Mouse (Mus musculus) heart, postnatal 36 days (tissue): ENCODE measurements around the gene Eif4g3. TPM values are rescaled to one million over a fixed set of nuclear protein-coding genes. Genes with fewer than 3 reads are reported as not detected.

ENCODE experiments used
- DNase-seq, 2 experiments: peaks; one replicate each; pipeline ENCODE4 v3.0.0; 2021 to 2022
- intact Hi-C: fragments of 180-260 bp; cut with DNase I; formaldehyde crosslinking; loops from one replicate; pipeline ENCODE4 v1.15.1; 2025
- total RNA-seq, 2 experiments: library from RNA; stranded (reverse); gene quantifications; 2 replicates each; pipeline ENCODE4 v1.2.3; 2021

Eif4g3 gene
- total RNA-seq, 2 experiments from 2014 or later: 45.5 to 47.2 TPM

DNA sequence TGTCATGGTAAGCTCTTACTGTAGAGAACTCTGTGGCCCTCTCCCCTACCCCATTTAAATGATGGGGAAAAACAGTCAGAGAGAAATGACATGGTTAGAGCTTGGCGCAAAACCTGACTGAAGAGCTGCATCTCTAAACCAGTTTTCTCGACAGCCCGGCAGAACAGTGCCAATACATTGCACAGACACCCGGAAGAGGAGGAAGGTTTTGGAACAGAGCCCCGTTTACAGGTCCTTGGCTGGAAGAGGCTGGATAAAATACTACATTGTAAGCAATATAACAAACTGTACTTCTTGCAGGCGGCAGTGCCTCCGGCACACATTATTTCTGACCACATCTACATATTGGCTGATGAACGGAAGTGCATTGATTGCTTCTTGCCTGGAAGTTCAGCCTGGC lies 91.3 kb downstream of the Eif4g3 start:
- intact Hi-C loops: no loop called here
- DNase-seq: no peak

DNA sequence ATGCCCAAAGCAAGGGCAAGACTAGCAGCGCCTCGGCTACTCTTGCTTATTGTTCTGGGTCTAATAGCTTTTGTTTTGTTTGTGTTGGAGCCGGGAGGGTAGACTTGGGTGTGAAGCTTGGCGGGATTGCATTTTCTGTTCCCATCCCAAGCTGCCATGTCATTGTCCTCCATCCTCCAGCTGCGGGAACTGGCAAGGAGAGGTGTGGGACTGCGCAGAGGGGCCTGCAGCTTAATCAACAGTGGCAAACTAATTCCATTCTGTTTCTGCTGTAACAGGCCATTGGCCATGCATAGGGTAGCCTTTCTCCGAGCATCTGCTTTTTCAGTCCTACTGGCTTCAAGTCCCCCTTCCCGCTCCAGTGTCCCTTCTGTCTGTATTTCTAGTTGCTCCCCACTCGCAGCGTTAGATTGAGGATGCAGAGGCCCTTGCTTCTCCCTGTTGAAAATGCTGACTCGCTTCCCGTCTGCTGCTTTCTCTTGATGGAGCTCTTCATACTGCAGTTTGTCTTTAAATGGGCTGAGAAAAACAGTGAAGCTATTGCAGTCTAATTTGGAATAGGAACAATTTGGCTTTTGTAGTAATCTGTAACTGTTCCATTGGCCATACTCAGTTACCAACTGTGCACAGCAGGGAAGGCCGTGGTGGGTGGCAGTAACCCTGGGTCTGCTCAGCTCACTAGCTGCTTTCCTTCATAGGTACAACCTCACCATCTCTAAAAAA lies 92.2 kb downstream of the Eif4g3 start:
- DNase-seq: no peak
- intact Hi-C loops: no loop called here

DNA sequence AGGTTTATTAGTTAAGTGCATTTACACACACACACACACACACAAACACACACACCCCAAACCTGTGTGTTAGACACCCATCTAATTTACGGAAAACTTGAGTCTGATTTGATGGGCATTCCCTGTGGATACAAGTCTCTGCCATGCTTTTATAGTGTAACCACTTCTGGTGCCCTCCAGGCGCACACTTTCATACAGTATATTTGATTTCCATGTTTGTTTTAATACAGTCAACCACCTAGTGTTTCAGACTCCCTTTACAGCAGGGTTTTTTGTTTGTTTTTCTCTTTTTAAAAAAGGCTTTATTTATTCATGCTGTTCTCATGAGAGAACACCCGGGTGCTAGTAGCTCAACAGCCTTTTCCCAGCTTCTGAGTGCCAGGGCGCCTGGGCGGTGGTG lies 94.1 kb downstream of the Eif4g3 start:
- DNase-seq: no peak
- intact Hi-C loops: no loop called here

DNA sequence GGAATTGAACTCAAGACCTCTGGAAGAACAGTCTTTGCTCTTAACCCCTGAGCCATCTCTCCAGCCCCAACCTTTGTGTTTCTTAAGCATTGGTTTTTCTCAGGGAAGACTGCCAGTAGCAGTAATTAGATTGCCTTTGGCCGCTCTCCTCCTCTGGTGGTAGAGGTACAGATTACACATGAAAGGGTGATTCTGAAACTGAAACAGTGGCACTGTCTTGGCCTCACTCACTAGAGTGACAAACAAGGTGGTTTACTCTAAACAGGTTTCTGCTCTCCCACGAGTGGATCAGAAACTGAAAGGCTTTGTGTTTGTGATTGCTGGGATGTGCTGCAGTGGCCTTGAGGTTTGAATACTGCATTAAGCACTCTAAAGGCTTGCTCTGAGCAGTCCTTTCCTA lies 96.7 kb downstream of the Eif4g3 start:
- DNase-seq: no peak
- intact Hi-C loops: no loop called here

DNA sequence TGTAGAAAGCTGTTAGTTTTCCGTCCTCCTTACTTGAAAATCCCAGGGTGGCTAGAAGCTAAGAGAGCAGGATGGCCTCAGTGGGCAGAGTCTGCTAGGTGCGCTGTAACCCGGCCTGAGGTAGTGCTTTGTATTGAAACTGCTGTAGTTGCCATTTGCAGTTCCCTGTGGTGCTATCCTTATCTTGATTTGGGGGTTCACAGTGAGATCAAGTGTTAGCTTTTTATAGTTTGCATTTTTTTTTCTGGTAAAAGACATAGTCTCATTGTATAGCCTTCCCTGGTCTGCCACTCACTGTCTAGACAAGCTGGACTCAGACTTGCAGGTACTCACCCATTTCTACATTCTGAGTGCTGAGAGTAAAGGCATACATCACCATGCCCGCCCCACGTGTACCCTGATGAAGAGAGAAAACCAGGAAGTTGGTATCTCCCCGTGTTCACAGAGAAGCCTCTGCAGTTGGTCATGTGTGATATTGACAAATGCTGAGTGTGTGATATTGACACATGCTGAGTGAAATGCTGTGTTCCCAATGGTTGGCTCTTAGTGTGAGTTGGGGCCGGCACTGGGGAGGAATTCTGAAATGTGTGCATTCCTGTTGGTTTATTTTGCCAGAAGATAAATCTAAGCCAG lies 98.9 kb downstream of the Eif4g3 start:
- DNase-seq: no peak
- intact Hi-C loops: no loop called here

DNA sequence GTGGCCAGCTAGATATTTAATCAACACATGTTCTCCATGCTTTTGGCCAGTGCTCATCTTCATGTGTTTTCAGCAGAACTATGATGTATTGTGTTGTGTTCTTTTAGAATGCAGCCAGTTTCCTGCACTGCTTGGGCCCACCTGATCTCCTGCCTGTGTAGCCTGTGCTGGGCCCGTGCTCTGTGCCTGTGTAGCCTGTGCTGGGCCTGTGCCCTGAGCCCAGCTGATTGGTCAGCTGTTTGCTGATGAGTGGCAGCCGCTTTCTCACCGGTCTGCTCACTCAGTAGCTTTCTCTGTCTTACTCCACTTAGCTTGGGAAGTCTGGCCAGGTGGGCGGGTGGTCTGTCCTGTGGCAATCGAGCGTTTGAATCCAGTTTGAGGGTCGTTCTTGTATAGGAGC lies 107.6 kb downstream of the Eif4g3 start:
- no peak for DNase-seq
- intact Hi-C loops: loop anchor here (10.0 kb wide), 3 partner anchors 106 to 256 kb away; partner anchors contain the start of gene Eif4g3

DNA sequence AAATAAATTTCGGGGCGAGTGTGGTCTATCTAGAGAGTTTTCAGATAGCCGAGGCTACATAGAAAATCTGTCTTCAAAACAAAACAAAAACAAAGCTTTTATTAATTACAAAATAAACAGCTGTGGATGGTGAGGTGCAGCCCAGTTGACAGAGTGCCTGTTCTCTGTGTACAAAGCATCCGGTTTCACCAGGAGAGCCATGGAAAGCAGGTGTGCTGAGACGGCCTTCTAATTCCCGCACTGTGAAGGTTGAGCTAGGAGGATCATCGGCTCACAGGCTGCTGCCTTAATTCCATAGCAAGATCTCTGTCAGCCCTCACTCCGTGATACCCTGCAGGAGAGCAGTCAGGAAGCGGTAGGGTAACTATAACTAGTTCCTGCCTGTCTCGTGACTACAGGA lies 109.0 kb downstream of the Eif4g3 start:
- DNase-seq: no peak
- intact Hi-C loops: loop anchor here (10.0 kb wide), 3 partner anchors 107 to 257 kb away; partner anchors contain the start of gene Eif4g3

DNA sequence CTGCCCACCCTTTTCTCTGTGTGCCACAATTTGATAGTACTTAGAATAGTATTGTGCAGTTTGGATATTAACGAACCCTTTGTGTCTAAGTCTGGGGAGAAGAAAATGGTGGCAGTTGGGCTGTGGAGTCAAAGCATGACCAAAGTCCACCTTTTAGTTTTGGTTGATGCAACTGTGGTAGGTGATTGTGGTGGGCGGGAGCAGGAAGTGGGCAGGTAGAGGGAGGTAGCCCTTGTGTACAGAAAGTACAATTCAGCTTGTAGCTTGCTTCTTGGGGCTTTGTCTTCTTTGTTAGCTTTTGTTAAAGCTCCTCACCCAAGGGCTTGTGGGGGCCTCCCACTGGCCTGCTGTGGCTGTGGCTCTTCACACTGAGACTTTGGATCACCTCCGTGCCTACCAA lies 109.6 kb downstream of the Eif4g3 start:
- intact Hi-C loops: loop anchor here (10.0 kb wide), 3 partner anchors 108 to 258 kb away; partner anchors contain the start of gene Eif4g3
- DNase-seq: no peak

DNA sequence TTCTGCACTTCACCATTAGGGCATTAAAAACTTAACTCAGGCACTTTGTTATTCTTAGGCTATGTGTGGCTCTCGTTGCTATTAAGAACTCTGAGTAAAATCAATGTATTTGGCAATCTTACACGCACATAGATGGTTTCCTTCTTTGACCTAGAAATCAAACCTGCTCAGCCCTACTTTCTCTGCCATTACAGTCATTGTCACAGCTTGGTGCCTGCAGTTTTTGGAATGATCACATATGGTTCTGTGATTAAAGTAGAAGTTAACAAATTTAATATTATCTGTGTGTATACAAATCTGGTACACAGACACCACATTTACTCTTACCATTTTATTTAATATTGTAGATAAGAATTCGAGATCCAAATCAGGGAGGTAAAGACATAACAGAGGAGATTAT lies 112.1 kb downstream of the Eif4g3 start:
- DNase-seq: no peak
- intact Hi-C loops: loop anchor here (10.0 kb wide), 3 partner anchors 110 to 260 kb away; partner anchors contain the start of gene Eif4g3

DNA sequence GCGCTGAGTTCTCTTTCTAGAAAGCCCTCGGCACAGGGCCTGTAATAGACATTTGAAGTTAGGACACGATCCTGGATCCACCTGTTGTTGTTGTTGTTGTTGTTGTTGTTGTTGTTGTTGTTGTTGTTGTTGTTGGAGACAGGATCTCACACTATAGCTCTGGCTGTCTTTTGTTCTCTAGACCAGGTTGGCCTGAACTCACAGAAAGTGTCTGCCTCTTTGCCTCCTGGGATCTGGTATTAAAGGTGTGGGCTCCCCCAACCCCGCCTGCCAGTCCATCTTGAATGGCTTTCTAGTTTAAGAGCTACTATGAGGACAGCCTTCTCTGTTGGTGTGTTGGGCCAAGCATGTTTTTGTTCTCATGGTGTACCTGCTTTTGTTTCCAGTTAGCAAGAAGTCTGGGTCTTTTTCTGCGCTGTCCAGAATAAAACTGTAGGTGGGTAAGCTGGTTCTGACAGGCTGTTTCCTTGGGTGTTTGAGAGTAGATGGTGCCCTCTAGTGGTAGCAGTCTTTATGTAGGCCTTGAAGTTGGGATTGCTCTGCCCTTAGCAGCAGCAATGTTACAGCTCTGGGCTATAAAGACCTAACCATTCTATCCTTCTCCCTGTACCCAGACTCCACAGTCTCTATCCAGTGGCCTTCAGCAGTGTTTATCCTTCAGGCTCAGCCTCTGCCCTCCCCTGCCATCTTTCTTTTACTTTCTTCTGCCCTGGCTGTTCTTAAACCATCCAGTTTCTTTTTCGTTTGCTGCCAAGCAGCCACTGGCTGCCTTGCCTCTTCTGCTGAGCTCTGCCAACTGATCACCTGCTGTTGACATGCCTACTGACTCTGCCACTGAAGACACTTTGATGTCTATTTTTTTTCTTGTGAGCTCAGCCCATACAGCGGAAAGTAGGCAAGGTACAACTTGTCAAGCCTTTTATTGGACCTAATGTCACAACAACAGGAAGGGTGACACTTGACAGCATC lies 114.9 kb downstream of the Eif4g3 start:
- intact Hi-C loops: loop anchor here (10.0 kb wide), 3 partner anchors 113 to 263 kb away; partner anchors contain the start of gene Eif4g3
- DNase-seq: peak; percentile 41 to 63

DNA sequence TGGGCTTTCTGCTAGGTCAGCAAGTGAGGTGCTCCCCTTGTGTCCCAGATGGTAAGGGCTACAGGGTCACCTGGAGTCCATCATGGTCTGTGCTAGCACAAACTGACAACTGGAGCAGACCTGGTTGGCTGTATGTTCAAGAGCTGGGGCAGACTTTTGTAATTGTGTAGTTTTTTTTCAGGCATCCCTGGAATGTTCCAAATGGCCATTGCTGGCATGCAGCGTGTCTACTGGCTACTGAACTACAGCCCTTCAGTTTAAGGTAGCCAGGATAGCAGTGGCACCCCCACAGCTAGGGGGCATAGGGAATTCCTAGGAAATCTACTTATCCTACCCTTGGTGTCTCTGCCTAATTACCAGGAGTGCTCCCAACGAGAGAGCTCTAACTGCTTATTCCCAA lies 115.7 kb downstream of the Eif4g3 start:
- DNase-seq: no peak
- intact Hi-C loops: loop anchor here (10.0 kb wide), 3 partner anchors 114 to 264 kb away; partner anchors contain the start of gene Eif4g3

DNA sequence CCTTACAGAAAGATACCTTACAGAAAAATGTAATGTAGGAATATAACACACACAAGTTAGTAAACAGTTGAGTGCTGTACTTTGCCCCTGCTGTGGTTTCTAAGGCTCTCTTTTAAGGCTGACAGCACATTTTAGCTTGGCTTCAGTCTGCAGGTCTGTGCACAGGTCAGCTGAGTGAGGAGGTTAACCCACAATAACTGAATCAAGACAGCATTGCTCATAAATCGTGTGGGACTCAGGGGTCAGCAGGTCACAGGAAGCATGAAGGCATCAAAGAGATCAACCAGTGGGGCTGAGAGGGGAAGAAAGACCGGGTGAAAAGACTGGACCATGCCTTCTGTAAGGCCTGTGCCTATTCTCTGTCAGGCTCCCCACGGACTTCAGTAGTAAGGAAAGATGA lies 116.5 kb downstream of the Eif4g3 start:
- intact Hi-C loops: loop anchor here (10.0 kb wide), 3 partner anchors 115 to 265 kb away; partner anchors contain the start of gene Eif4g3
- DNase-seq: no peak

DNA sequence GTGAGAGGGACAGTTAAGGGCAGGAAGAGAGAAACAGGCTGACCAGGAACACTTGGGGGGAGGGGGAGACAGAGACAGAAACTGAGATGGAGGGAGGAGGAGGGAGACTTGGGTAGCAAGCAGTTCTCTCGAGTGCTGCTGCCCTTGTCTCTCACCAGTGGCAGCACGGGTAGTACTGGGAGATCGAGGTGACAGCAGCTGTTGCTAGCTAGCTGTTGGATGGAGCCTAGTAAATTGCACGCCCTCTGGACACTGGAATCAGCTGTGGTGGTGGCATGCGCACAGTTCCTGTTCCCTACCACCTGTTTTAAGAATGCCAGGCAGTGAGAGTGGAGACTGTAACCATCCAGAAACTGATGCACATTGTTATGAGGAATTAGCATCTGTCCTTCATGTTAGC lies 119.0 kb downstream of the Eif4g3 start:
- intact Hi-C loops: loop anchor here (10.0 kb wide), 1 partner anchor 313 kb away; no protein-coding TSS in a partner anchor
- DNase-seq: no peak

DNA sequence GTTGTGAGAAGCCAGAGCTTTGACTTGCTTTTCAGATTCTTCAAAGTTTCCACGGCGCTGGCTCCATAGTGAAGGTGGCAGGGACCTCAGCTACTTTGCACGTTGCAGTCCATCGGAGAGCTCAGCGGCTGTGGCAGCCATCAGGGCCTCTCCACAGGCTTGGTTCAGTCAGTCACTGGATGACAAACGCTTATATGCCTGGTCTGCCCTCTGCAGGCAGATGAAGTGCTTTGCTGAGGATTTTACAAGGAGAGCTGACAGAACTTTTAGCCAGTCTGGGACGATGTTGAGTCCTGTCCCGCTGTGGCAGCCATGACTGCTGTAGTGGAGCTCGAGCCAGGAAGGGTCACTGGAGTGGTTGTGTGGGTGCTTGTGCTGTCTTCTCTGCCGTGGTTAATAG lies 126.9 kb downstream of the Eif4g3 start:
- DNase-seq: no peak
- intact Hi-C loops: loop anchor here (10.0 kb wide), 1 partner anchor 305 kb away; no protein-coding TSS in a partner anchor

DNA sequence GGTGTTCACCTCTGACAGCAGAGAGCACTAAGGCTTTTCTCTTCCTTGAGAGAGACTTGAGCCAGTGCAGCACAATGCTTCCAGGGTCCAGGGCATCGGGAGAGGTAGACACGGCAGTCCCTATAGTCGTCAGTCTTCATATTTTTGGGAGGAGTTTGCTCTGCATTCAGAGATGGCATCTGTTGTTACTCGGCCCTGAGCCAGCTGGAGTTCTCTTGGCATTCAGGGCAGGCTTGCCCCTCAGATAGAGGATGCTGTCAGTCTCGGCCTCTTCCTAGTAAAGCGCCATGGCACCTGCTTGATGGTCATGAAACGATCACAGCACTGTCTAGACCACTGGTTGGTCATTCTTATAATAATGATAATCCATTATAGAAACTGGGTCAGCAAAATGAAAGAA lies 131.2 kb downstream of the Eif4g3 start:
- no peak for DNase-seq
- intact Hi-C loops: no loop called here

DNA sequence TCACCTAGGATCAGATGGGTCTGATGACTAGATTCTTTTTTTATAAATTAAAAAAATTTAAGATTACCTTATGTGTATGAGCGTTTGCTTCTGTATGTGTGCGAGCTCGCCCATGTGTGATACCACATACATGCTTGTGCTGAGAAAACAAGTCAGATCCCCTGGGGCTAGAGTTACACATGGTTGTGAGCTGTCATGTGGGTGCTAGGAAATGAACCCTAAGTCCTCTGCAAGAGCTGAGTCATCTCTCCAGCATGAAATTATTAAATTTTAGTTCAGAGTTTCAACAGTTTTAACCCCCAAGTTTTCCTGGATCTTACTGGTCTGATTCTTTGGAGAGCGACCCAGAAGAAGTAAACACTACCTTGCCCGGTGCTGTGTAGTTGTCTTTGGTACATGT lies 134.5 kb downstream of the Eif4g3 start:
- intact Hi-C loops: no loop called here

DNA sequence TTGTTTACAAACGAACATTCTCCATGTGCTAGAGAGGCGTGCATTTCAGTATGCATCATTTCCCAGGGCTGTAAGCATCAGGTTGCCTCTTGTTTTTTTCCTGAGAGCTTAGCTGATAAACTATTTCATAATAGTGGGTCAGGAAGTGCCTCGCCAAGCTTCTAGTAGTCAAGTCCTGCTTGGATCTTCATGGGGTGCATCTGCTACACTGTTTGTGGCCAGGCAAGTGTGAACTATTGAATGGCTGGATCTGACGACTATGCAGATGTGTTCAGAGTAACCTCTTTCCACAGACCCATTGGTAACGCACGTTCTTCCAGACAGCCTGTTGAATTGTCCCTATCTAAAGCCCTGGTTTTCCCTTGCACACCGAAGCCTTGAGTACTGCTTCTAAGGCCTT lies 135.0 kb downstream of the Eif4g3 start:
- DNase-seq: no peak
- intact Hi-C loops: no loop called here

More for the DNA sequence above, 134.5 kb downstream of the Eif4g3 start:
- DNase-seq: no peak

DNA sequence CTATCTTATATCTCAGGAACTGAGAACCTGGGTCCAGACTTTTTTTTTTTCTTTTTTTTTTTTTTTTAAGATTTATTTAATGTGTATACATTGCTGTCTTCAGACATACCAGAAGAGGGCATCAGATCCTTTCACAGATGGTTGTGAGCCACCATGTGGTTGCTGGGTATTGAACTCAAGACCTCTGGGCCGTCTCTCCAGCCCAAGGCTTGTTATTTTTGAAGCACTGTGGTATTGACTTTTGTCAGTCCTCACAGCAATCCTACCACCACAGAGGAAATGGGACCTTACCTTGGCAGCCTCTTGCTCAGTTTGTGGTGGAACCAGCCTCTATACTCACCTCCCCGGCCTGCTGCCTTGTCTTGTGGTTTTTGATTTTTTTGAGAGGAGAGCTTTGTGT lies 137.3 kb downstream of the Eif4g3 start:
- no peak for DNase-seq
- intact Hi-C loops: no loop called here

DNA sequence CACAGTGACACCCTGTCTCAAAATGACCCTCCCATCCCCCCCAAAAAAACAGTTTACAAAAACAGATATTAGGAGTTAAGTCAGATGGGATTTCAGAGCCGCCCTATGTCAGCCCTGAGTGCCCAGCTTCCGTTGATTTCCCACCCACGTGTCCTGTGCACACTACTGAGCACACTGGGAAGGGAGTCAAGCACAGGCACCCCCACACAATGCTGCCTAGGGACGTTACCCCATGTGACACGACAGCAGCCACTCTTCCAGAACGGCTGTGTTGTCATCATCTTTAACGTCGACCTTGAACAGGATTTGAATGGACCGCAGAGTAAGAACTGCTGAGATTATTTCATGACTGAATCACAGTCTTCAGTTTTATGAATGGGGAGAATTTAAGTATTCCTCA lies 138.4 kb downstream of the Eif4g3 start:
- peak in 1 of 2 experiments; percentile 23 for DNase-seq
- intact Hi-C loops: no loop called here

DNA sequence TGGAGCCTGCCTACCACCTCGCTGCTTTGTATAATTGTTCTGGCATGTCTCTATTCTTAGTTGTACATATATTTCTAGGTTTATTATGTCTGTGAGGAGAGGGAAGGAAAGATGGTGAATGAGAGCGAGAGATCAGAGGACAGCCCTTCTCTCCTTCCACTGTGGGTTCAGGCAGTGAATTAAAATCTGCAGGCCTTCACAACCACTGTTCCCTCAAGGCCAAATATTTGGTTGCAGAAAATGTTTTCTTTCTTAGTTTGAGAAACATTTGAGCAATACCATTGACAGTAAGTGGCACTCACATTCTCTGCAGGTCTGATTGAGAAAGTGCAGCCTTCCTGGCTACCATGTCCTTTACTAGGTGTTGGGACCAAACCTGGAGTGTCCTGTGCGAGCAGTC lies 138.9 kb downstream of the Eif4g3 start:
- intact Hi-C loops: no loop called here
- no peak for DNase-seq

DNA sequence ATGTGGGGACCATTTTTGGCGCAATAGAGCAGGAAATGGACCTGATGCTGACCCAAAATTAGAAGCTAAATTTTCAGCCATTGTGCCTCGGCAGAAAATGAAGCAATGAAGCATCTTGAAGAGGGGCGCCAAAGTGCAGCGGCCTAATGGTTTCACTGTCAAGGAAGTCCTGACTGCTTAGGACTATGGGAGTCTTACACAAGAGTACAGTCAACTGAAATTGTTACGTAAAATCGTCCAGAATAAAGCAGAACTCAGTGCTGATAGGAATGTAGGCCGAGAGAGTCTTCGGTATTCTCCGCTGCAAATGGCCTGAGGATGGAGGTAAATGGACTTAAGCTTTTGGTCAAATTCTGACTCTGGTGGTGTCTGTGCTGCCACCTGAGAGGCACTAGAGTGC lies 140.5 kb downstream of the Eif4g3 start:
- intact Hi-C loops: no loop called here
- no peak for DNase-seq
